Mouse (Mus musculus) ES-E14 (cell line): Measurements from ENCODE around the gene Thap12. TPM values are rescaled to one million over a fixed set of nuclear protein-coding genes. Genes with fewer than 3 reads are reported as not detected.

Experiments
- DNase-seq: peaks from one replicate; pipeline ENCODE4 v3.0.0-alpha.2; 2013; ENCODE audit warnings: low read depth, low spot score
- H3K27ac ChIP-seq: 2 replicates; pipeline ENCODE4 v1.5.1; 2012; ENCODE audit warnings: low read depth, mild to moderate bottlenecking, low read length, moderate library complexity, mixed read lengths; ENCODE audit not compliant: poor library complexity, insufficient read depth, severe bottlenecking
- H3K36me3 ChIP-seq: 2 replicates; pipeline ENCODE4 v1.6.1; 2012; ENCODE audit warnings: mild to moderate bottlenecking, low read length, moderate library complexity, mixed read lengths; ENCODE audit not compliant: control insufficient read depth, poor library complexity, insufficient read depth, severe bottlenecking
- H3K4me1 ChIP-seq, 2 experiments: fragments of 150-350 bp in 1 of 2; sonication (generic) in 1 of 2; 2 replicates each; pipeline ENCODE4 v1.6.1; 2012; ENCODE audit warnings: low read length in 2 of 2, mild to moderate bottlenecking in 1 of 2, mixed read lengths in 1 of 2; ENCODE audit not compliant: control insufficient read depth in 2 of 2, insufficient read depth in 2 of 2, poor library complexity in 1 of 2
- H3K4me3 ChIP-seq, 2 experiments: fragments of 150-350 bp in 1 of 2; sonication (generic) in 1 of 2; 2 replicates each; pipeline ENCODE4 v1.5.1; 2012; ENCODE audit warnings: low read length in 2 of 2, low read depth in 1 of 2, mild to moderate bottlenecking in 1 of 2, mixed read lengths in 1 of 2; ENCODE audit not compliant: insufficient read depth in 1 of 2, poor library complexity in 1 of 2, severe bottlenecking in 1 of 2
- H3K9ac ChIP-seq: 2 replicates; pipeline ENCODE4 v1.6.1; 2012; ENCODE audit warnings: low read depth, mild to moderate bottlenecking, low read length, mixed read lengths; ENCODE audit not compliant: poor library complexity, insufficient read depth, severe bottlenecking
- H3K9me3 ChIP-seq: fragments of 150-350 bp; sonication (generic); 2 replicates; pipeline ENCODE4 v1.6.1; 2012; ENCODE audit warnings: low read depth, mild to moderate bottlenecking, low read length; ENCODE audit not compliant: control insufficient read depth, insufficient read depth
- CHD2 ChIP-seq: IDR thresholded peaks from 2 replicates; pipeline ENCODE4 v1.6.1; 2014; ENCODE audit warnings: mild to moderate bottlenecking, low read depth, low read length, inconsistent platforms
- HCFC1 ChIP-seq: IDR thresholded peaks from 2 replicates; pipeline ENCODE4 v1.6.1; 2012; ENCODE audit warnings: low read length, inconsistent platforms, borderline replicate concordance; ENCODE audit not compliant: insufficient read depth
- MAFK ChIP-seq: IDR thresholded peaks from 2 replicates; pipeline ENCODE4 v1.6.1; 2014; ENCODE audit warnings: mild to moderate bottlenecking, low read depth, low read length, inconsistent platforms; ENCODE audit not compliant: insufficient read depth
- ZC3H11A ChIP-seq: IDR thresholded peaks from 2 replicates; pipeline ENCODE4 v1.6.1; 2012; ENCODE audit warnings: low read depth, mild to moderate bottlenecking, inconsistent platforms, low read length, borderline replicate concordance
- ZNF384 ChIP-seq: IDR thresholded peaks from 2 replicates; pipeline ENCODE4 v1.6.1; 2012; ENCODE audit warnings: low read depth, low read length, inconsistent platforms
- in situ Hi-C, 2 experiments: fragments of 600-800 bp; cut with MboI; formaldehyde crosslinking; loops; one replicate each; pipeline ENCODE4 v1.15.1; 2025; ENCODE audit warnings: low sequenced_read_pairs in 2 of 2, inconsistent platforms in 1 of 2; ENCODE audit not compliant: unreplicated experiment in 2 of 2
- total RNA-seq: library from RNA; depleted of rRNA; stranded (reverse); fragments of 300-350 nt; gene quantifications from 2 replicates; pipeline ENCODE4 v1.2.3, GENCODE M21; 2012

The Thap12 gene
- total RNA-seq, 1 experiment, result 29.9 TPM

DNA sequence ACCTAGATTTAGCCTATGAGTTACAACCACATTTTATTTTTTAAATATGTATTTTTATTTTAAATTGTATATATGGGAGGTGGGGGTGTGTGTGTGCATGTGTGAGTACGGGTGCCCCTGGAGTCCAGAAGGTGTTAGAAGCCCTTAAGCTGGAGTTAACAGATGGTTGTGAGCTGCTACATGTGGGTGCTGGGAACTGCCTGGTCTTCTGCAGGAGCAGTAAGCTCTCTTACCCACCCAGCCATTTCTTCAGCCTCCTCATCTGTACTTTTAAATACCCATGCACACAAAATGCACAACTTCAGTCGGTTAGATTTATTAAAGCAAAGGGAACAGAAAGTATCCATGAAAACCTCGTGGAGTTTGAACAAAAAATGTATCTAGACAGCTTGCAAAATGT, 16.9 kb downstream of the Thap12 start:
- H3K4me3 ChIP-seq, result no peak overlapping the region
- peaks cover 16% of the 10 kb centered on the region for H3K36me3 ChIP-seq
- no peak for TF ChIP-seq ZC3H11A
- TF ChIP-seq MAFK, result no peak
- no peak for TF ChIP-seq ZNF384
- no peak for TF ChIP-seq CHD2
- TF ChIP-seq HCFC1, result no peak
- in situ Hi-C loops, result no loop called here
- no peak overlapping the region for H3K9ac ChIP-seq
- no peaks in the 10 kb centered on the region for H3K9me3 ChIP-seq
- no peak overlapping the region for H3K27ac ChIP-seq
- no peaks in the 10 kb centered on the region for H3K4me1 ChIP-seq
- no peak for DNase-seq

DNA sequence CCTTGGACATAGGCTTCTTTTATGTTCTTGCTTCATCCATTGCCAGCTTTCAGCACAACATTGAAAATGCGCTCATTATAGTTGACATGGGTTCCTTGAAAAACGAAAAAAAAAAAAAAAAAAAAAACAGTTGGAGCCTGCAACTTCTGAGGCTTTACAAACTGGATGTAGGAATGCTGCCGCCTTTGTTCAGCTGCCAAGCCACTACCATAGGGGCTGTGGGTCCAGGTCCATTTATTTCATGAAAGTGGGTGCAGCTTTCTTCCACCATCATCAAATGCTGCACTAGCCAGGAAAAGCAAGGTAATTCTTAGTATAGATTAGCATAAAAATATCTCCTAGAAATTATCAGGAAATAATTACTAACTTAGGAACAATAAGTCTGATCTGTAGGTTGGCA, 17.8 kb downstream of the Thap12 start:
- Histone ChIP-seq H3K27ac (no peak overlapping the region), H3K4me3 (no peak overlapping the region), H3K36me3 (peaks cover 8% of the 10 kb centered on the region), H3K9ac (no peak overlapping the region), H3K4me1 (no peaks in the 10 kb centered on the region), H3K9me3 (no peaks in the 10 kb centered on the region)
- in situ Hi-C loops, result no loop called here
- DNase-seq, result no peak
- TF ChIP-seq ZNF384 (no peak), CHD2 (no peak), MAFK (no peak), ZC3H11A (no peak), HCFC1 (no peak)

DNA sequence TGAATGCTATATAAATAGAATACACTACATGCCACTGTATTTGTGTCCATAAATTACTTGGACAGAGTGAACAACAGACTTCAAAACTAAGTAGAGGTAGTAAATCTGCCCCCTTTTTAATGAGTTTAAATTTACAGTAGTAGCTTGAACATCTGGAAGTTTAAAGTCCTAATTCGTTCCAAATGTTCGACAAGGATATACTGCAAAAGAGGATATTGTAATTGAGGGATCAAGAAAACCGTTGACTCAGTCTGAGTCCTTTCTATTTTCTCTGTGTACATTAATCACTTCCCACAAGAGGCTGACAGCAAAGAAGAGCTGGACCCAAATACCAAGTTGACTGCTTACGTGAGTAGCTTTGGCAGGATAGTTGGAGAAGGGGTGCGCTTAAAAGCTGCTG, 18.3 kb downstream of the Thap12 start:
- TF ChIP-seq ZNF384, result no peak
- TF ChIP-seq HCFC1, result no peak
- no peak for DNase-seq

DNA sequence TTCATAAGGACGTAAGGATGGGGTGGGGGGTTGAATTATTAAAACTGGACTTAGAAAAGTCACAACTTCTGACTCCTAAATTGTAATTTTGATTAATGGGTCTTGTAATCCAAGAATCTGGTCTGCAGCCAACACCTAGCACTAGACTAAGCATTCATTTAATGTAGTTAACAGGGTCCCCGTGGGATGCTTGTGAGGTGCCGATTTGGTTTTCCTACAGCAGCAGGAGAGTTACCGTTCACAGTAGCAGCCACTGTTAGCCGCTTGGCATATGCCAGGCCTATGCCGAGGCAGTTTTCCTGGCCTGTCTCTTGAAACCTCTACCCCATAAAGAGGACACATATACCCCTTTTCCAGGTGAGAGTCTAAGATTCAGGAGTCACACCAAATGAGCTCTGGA, 18.7 kb downstream of the Thap12 start:
- Histone ChIP-seq H3K4me3 (no peak overlapping the region), H3K4me1 (no peaks in the 10 kb centered on the region), H3K36me3 (peaks cover 4% of the 10 kb centered on the region), H3K27ac (no peak overlapping the region), H3K9ac (no peak overlapping the region), H3K9me3 (no peaks in the 10 kb centered on the region)
- DNase-seq, result no peak
- TF ChIP-seq ZC3H11A (no peak), ZNF384 (no peak), HCFC1 (no peak), MAFK (no peak), CHD2 (no peak)
- in situ Hi-C loops, result no loop called here

More for the DNA sequence above, 18.3 kb downstream of the Thap12 start:
- Histone ChIP-seq H3K9ac (no peak overlapping the region), H3K4me1 (no peaks in the 10 kb centered on the region), H3K36me3 (peaks cover 8% of the 10 kb centered on the region), H3K4me3 (no peak overlapping the region), H3K27ac (no peak overlapping the region), H3K9me3 (no peaks in the 10 kb centered on the region)
- in situ Hi-C loops, result no loop called here

DNA sequence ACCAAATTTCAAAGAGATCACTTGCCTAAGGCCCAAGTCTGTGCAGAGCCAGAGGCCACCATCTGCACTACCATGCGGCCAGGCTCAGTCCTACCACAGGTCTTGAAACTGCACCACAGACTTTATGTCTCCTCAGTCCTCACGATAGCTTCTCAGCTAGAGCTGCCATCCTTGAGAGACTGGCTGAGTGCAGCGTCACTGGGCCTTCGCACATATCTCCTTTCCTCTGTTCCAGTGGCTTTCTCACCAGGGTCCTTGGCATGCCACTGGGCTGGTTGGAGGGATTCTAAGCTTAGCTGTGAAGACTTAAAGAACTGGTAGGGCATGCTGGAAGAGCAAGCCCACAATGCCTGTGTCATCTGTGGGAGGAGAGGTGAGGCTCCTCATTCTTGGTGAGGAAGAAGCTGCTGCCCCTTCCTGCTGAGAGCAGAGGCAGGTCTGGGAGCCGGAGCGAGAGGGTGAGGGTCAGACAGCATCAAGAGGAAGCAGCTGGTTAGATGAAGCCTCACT, 22.8 kb downstream of the Thap12 start:
- in situ Hi-C loops, result no loop called here
- H3K4me1 ChIP-seq, result peaks cover 0 to 8% of the 10 kb centered on the region in 2 experiments; a peak in 2 of 4 replicates
- no peak for TF ChIP-seq HCFC1
- no peak for TF ChIP-seq ZC3H11A
- no peak for TF ChIP-seq CHD2
- no peak for TF ChIP-seq ZNF384
- no peak for TF ChIP-seq MAFK
- no peak overlapping the region for H3K4me3 ChIP-seq
- H3K9me3 ChIP-seq, result no peaks in the 10 kb centered on the region
- H3K9ac ChIP-seq, result no peak overlapping the region
- H3K36me3 ChIP-seq, result no peaks in the 10 kb centered on the region
- no peak for DNase-seq
- no peak overlapping the region for H3K27ac ChIP-seq
